ENCODE assay signal across 31 mouse cellular contexts in the genomic region with DNA sequence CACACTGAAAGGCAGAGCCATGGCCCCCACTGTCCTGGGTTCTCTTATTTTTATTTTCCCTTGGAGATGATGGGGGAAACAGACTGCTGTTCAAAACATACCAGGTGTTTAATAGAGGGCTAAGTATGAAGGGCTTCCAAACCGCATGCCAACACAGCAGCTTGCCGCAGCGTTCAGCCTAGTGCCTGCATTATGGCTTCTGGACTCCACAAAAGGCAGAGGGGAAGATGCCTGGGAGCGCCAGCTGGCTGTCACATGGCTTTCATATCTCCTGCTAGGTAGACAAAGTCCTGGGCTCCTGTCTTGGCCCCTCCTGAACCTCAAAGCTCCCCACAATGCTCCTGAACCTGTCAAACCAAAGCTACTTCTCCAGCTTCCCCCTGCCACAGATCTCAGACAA.
"Had no signal": no experiment of that assay in that cellular context is flagged by ENCODE, and none has a peak within 500 bp of the region (broad histone marks: within the 10 kb centered on the region; RNA-seq: fewer than 3 reads in every experiment).

No protein-coding gene starts in this region.

- DNase-seq: left cerebral cortex, postnatal 4 days; liver; liver, embryonic 13.5 days; liver, postnatal 0 days; lung, adult 18-20 months; lung, adult 2 months; lung, embryonic 14.5 days; lung, postnatal 10 days; lung, postnatal 14 days; lung, postnatal 36 days; lung, postnatal 4 days; midbrain, embryonic 14.5 days had no signal

- H3K4me2 ChIP-seq: limb, embryonic 12.5 days; limb, embryonic 13.5 days; limb, embryonic 15.5 days; liver, embryonic 11.5 days; liver, embryonic 12.5 days; liver, embryonic 13.5 days; liver, embryonic 15.5 days; lung, embryonic 14.5 days; lung, embryonic 15.5 days; midbrain, embryonic 11.5 days; midbrain, embryonic 12.5 days; midbrain, embryonic 13.5 days; midbrain, embryonic 15.5 days; neural tube, embryonic 12.5 days had no signal

- H3K9me3 ChIP-seq: limb, embryonic 10.5 days; limb, embryonic 12.5 days; limb, embryonic 13.5 days; limb, embryonic 15.5 days; liver, embryonic 12.5 days; liver, embryonic 13.5 days; liver, embryonic 15.5 days; lung, embryonic 15.5 days; megakaryocyte, embryonic 14.5 days; midbrain, embryonic 10.5 days; midbrain, embryonic 12.5 days; midbrain, embryonic 13.5 days; midbrain, embryonic 15.5 days; neural tube, embryonic 12.5 days had no signal

- H3K27ac ChIP-seq: limb, embryonic 10.5 days; limb, embryonic 12.5 days; limb, embryonic 13.5 days; limb, embryonic 15.5 days; liver, embryonic 12.5 days; liver, embryonic 13.5 days; liver, embryonic 14.5 days; liver, embryonic 15.5 days; lung, embryonic 15.5 days; macrophage; midbrain, embryonic 10.5 days; midbrain, embryonic 12.5 days; midbrain, embryonic 13.5 days; midbrain, embryonic 15.5 days; neural tube, embryonic 12.5 days had no signal

- H3K27me3 ChIP-seq: limb, embryonic 12.5 days; limb, embryonic 13.5 days; limb, embryonic 15.5 days; liver, embryonic 13.5 days; liver, embryonic 15.5 days; lung, embryonic 15.5 days; midbrain, embryonic 12.5 days; midbrain, embryonic 13.5 days; midbrain, embryonic 15.5 days; neural tube, embryonic 12.5 days had no signal

- H3K4me1 ChIP-seq: liver, embryonic 12.5 days; liver, embryonic 13.5 days; liver, embryonic 15.5 days; megakaryocyte, embryonic 14.5 days; midbrain, embryonic 12.5 days; midbrain, embryonic 15.5 days; neural tube, embryonic 12.5 days had no signal

- H3K9ac ChIP-seq: limb, embryonic 12.5 days; limb, embryonic 13.5 days; limb, embryonic 15.5 days; liver, embryonic 12.5 days; liver, embryonic 13.5 days; liver, embryonic 14.5 days; liver, embryonic 15.5 days; liver, postnatal 0 days; lung, embryonic 14.5 days; lung, embryonic 15.5 days; midbrain, embryonic 12.5 days; midbrain, embryonic 13.5 days; midbrain, embryonic 15.5 days; neural tube, embryonic 12.5 days had no signal

- H3K4me3 ChIP-seq: limb, embryonic 10.5 days; limb, embryonic 12.5 days; limb, embryonic 13.5 days; limb, embryonic 15.5 days; liver, embryonic 12.5 days; liver, embryonic 13.5 days; liver, embryonic 15.5 days; lung, embryonic 15.5 days; megakaryocyte, embryonic 14.5 days; midbrain, embryonic 10.5 days; midbrain, embryonic 12.5 days; midbrain, embryonic 13.5 days; midbrain, embryonic 15.5 days; myocyte; neural tube, embryonic 12.5 days had no signal

- ATAC-seq: liver, embryonic 12.5 days; liver, postnatal 0 days; midbrain, embryonic 13.5 days; midbrain, embryonic 15.5 days; midbrain, embryonic 16.5 days had no signal

- H3K36me3 ChIP-seq: limb, embryonic 10.5 days; limb, embryonic 12.5 days; limb, embryonic 13.5 days; limb, embryonic 15.5 days; liver, embryonic 12.5 days; liver, embryonic 13.5 days; liver, embryonic 15.5 days; lung, embryonic 15.5 days; midbrain, embryonic 10.5 days; midbrain, embryonic 12.5 days; midbrain, embryonic 13.5 days; midbrain, embryonic 15.5 days; neural tube, embryonic 12.5 days had no signal
